8 mouse cellular contexts compared by ENCODE assay signal in genomic region chr4:151186447-151186846, GRCm38 (mm10).
DNase-seq lines count a peak whose midpoint lies in the region; ATAC-seq lines count a peak whose summit lies in the region.

No protein-coding gene starts in this region.

- no peak overlapping the region for H3K4me2 ChIP-seq in kidney, embryonic 15.5 days
- H3K4me2 ChIP-seq in stomach, embryonic 16.5 days (ENCODE audit: low read depth, low read length) = no peak overlapping the region

- DNase-seq in kidney, adult 18-20 months = peak; percentile 49
- DNase-seq in embryonic facial prominence, embryonic 10.5 days (ENCODE audit: low spot score) = peak; percentile 80
- DNase-seq in hindlimb bud, embryonic 11.5 days (ENCODE audit: extremely low spot score, low read depth, low spot score) = peak; percentile 52
- peak; percentile 38 for DNase-seq in lung, postnatal 25 days (ENCODE audit: low spot score)
- DNase-seq in cerebellum, postnatal 36 days = no peak
- DNase-seq in layer of hippocampus, adult 11-12 months (ENCODE audit: low spot score) = no peak

- H3K27me3 ChIP-seq in kidney, embryonic 15.5 days = peaks cover 10% of the 10 kb centered on the region; the same call in 1 of the 2 replicates
- no peaks in the 10 kb centered on the region for H3K27me3 ChIP-seq in embryonic facial prominence, embryonic 10.5 days (replicated peaks; ENCODE audit: low read depth, poor library complexity, severe bottlenecking)
- H3K27me3 ChIP-seq in stomach, embryonic 16.5 days (ENCODE audit: control insufficient read depth, insufficient read depth, low read length) = no peaks in the 10 kb centered on the region

- no peaks in the 10 kb centered on the region for H3K9me3 ChIP-seq in kidney, embryonic 15.5 days (replicated peaks)
- H3K9me3 ChIP-seq in embryonic facial prominence, embryonic 10.5 days = no peaks in the 10 kb centered on the region
- H3K9me3 ChIP-seq in stomach, embryonic 16.5 days (replicated peaks; ENCODE audit: control insufficient read depth, low read length) = no peaks in the 10 kb centered on the region

- H3K4me3 ChIP-seq in kidney, embryonic 15.5 days (replicated peaks) = no peak overlapping the region
- H3K4me3 ChIP-seq in embryonic facial prominence, embryonic 10.5 days = no peak overlapping the region
- no peak overlapping the region for H3K4me3 ChIP-seq in stomach, embryonic 16.5 days (replicated peaks; ENCODE audit: low read length)

- no peak for ATAC-seq in kidney, embryonic 15.5 days (replicated peaks; ENCODE audit: low FRiP score)
- 0 out of 2 replicates have a peak, but pooled peaks have one; percentile 29 for ATAC-seq in stomach, embryonic 16.5 days (ENCODE audit: insufficient read depth, low FRiP score)

- WGBS in kidney, embryonic 15.5 days = 8% methylated on average over 8 of the region's 8 CpGs
- 10% methylated on average over 8 of the region's 8 CpGs for WGBS in embryonic facial prominence, embryonic 10.5 days
- WGBS in stomach, embryonic 16.5 days = 7% methylated on average over 8 of the region's 8 CpGs

- no peak overlapping the region for H3K27ac ChIP-seq in kidney, embryonic 15.5 days
- H3K27ac ChIP-seq in embryonic facial prominence, embryonic 10.5 days (replicated peaks) = no peak overlapping the region
- H3K27ac ChIP-seq in stomach, embryonic 16.5 days (ENCODE audit: low read length) = no peak overlapping the region

- no peaks in the 10 kb centered on the region for H3K36me3 ChIP-seq in kidney, embryonic 15.5 days
- H3K36me3 ChIP-seq in embryonic facial prominence, embryonic 10.5 days (replicated peaks) = no peaks in the 10 kb centered on the region
- no peaks in the 10 kb centered on the region for H3K36me3 ChIP-seq in stomach, embryonic 16.5 days (ENCODE audit: control insufficient read depth, insufficient read depth, low read length)

- H3K9ac ChIP-seq in kidney, embryonic 15.5 days = no peak overlapping the region
- H3K9ac ChIP-seq in stomach, embryonic 16.5 days (ENCODE audit: low read length) = no peak overlapping the region

- peaks cover 6% of the 10 kb centered on the region; the same call in 1 of the 2 replicates for H3K4me1 ChIP-seq in kidney, embryonic 15.5 days
- H3K4me1 ChIP-seq in embryonic facial prominence, embryonic 10.5 days = no peaks in the 10 kb centered on the region
- H3K4me1 ChIP-seq in stomach, embryonic 16.5 days (ENCODE audit: control insufficient read depth, insufficient read depth, low read length) = no peaks in the 10 kb centered on the region

Comparison
In these comparisons a context has a peak if more than half of its experiments do, and no peak if none do; other contexts are left out.
1. DNase-seq: peak in kidney, adult 18-20 months (single experiment), embryonic facial prominence, embryonic 10.5 days (single experiment), hindlimb bud, embryonic 11.5 days (single experiment) and lung, postnatal 25 days (single experiment); none in cerebellum, postnatal 36 days (0 of 2) and layer of hippocampus, adult 11-12 months (single experiment).